Mouse (Mus musculus): ENCODE data around the gene Zfp62. TPM values are rescaled to one million over a fixed set of nuclear protein-coding genes. Genes with fewer than 3 reads are reported as not detected.
"Not testable (repeated sequence)": the region's sequence is repeated elsewhere in the genome, so short reads cannot be mapped to it uniquely, and the experiment has no call there.

Gene Zfp62
- 10 to 100 TPM; 43.8 to 49.9 (median 49.6) TPM for polyA plus RNA-seq (2017; shearing (Covaris generic))

DNA sequence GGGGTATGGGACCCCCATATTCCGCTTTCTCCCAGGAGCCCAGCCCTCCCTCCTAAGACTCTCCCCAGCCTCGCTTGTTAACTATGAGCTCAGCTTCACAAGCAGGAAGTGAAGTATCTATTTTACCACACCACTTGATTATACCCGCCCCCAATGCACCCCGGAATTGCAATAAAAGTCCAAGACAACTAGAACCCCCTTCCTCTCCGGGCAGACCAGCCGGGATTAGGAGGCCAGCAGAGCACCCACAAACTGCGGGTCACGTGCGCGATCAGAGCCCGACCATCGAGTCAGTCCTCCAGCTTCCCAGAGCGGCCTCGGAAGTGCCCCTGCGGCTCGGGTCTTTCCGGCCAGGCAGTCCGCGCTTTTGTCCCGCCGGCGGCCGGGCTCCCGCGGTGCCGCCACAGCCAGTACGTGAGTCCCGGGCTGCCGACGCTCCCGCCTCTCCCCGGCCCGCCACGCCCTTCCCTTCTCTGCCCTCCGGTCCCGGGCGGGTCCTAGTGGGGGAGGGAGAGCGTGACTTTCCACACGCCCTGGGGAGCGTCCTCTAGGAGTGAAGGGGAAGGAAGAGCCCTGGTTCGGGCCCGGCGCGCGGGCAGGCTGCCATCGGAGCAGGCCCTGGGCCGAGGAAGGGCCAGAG lies at the start of gene Zfp62:
Gene Zfp62, plus strand, starts transcription at position 164 of the 640 bp plus-strand sequence.
- peak; percentile 68 for ATAC-seq

DNA sequence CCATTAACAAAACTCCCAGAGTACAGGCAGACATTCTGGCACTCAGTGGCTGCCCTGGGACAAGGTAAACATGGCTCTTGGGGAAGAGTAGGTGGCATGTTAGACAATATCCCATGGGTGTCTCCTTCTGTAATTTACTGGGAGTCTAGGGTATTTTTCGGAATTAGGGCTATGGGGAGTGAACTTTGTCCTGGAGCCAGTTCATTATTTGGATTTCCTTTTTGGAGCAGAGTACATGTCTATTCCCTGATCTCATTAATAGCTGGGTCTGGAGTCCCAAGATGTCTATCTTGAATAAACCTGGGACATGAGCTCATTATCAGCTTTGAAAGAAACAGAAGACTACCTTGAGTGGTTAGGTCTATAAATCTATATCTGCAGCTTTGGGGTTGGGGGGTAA lies 49.0 kb upstream of the Zfp62 start, which contains the start of gene Olfr1394:
Gene Olfr1394, plus strand, starts transcription at position 301 of the 400 bp plus-strand sequence.
- ATAC-seq, result no peak

DNA sequence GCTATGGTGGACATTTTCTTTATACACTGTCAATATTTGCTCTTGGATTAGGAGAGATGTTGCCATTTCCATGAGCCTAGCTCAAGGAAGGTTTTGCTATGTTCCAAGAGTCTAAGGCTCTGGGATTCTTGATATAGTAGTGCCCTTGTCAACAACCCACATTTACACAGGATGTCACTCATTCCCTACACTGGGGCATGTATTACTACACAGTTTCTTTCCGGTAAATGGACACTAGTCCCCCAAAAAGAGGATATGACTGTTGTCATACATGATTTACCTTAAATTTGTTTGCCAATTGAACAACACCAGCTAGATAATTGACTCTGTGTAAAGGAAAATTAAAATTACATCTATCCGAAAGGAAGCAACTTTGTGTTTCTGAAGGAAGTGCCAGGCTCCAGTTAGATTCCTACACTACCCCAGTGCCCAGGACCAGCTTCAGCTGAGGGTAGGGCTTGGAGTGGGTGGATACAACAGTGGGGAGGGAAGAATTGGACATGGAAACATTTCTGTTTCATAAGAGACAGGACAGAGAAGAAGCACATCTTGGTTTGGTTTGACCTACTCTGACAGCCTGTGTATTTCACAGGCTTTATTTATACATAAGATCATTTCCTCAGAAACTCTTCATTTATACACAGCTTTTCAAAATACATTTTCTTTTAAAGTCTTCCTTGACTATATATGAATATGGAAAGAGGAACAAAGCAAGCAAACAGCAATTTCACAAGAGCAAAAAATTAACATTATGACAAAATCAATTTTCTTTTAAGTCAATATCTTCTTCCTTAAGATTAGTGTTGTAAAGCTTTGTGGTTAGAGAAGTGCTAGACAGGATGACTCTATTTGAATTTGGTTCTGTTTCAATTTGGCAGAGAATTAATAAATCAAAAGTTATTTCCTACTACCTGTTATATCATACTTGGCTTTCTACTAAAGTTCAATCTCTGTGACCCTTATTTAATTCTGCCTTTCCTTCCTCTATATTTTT lies 46.0 kb upstream of the Zfp62 start:
- ATAC-seq, result no peak

DNA sequence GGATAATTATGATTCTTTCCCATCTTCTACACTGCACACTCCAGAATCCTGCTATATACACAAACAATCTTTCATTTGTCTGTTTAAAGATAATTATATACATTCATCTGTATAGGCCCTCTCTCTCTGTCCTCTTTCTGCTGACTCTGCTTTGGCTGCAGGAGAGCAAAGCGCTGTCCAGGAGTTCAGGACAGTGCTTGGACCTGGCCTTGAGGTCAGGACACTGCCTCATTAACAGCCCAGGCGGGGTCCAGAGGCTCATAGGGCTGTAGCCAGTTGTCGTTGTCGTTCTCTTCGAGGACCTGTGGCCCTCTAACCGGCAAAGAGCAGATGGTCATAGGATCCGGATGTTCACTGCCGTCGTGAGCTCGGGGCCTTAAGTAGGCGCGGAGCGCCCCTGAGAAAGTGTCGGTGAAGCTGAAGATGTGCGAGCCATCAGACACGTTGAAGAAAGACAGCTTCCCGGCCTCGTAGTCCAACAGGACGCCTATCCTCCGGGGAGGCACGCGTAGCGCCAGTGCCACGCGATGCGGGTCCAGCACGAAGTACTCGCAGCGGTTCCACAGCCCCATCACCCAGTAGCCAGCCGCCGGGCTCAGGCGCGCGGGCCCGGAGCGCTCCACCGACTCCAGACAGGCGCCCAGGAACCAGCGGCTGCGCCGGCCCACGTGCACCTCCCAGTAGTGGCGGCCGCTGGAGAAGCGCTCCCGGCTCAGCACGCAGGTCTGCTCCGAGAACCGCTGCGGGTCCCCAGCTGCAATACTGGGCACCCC lies 34.1 kb upstream of the Zfp62 start:
- no peak for ATAC-seq

DNA sequence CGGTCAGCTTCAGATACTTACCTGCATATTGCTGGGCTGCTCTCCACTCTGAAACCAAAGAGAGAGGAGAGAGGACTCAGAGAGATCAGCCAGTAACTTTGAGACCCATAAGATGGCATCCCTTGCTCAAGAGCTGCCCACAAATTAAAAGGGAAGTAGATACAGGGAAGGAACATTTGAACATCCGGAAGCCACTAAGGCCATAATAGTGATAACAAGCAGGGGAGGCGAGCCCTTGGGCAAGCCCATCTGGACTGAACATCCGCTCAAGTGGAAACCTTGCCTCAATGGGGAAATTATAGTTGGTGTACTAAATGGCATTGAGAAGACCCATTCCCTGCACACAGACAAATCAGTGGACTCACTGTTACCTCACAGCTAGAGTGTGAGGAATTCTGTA lies 32.5 kb upstream of the Zfp62 start:
- no peak for ATAC-seq

DNA sequence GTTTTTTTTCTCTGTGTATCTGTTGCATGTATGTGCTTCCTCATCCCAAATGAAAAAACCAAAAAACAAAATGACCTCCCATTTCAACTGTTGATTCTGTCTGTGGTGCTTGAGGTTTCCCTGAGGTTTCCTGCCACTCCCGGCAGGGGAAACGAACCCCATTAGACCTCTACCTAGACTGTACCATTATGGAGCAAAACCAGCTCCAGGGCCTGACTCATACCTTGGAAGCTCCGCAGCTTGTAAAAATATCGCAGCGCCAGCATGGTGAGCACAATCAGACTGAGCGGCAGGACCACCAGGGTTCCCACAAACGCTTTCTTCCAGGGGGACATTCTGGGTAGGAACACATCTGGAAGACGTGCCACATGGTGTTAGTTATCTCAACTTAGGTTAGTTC lies 27.7 kb upstream of the Zfp62 start:
- ATAC-seq, result no peak

DNA sequence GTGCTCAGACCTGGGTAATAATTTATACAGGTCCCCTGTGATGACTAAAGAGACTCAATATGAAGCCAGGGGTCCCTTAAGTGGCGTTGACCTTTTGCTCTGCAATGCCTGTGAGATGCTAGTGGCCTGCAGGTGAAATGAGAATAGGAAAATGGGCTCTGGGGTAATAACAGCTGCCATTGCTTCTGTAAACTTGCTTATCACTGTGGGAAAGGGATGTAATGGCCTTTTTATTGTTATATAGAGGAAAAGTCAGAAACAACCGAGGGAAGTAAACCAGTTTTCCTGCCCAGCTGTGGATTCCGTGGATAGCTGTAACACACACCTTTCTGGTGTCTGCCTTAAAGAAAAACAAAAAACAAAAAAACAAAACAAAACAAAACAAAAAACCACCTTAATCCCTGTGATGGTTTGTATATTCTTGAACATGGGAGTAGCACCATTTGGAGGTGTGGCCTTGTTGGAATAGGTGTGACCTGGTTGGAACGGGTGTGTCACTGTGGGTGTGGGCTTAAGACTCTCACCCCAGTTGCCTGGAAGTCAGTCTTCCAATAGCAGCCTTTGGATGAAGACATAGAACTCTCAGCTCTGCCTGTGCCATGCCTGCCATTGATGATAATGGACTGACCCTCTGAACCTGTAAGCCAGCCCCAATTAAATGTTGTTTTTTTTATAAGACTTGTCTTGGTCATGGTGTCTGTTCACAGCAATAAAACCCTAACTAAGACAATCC lies 26.9 kb upstream of the Zfp62 start:
- not testable (repeated sequence) for ATAC-seq

DNA sequence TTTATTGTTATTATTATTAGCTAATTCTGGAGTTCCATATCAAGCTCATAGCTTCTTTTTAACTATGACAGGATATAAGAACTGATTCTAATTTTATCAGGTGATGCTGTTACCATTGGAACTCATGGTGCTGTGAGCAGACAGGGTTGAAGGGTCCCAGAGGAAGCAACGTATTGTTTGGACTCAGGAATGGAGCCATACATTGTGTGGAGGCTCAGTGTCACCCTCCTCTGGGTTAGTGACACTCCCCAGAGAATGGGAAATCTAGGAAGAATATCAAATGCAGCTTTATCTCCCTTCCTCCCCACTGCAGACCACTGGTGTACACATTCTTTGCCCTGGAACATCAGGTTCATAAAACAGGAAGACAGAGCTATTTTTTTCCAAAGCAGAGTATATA lies 19.9 kb upstream of the Zfp62 start:
- ATAC-seq, result no peak

DNA sequence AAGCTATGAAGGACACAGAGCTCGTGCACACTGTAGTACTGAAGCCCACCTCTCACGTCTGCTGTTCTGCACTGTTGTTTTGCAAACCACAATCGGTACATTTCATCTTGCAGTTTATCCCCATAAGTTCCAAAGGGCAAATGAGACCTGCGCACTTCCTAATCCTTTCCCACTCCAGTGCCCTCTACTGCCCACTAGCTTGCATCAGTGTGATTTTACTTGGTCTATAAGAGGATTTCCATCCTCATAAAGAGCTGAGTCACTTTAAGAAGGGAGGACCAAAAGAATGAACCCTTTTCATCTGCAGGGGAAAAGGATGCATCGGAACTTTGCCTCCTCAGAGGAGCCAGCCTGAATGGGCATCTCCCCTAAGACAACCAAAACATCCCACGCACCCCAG lies 16.6 kb upstream of the Zfp62 start:
- ATAC-seq, result no peak

DNA sequence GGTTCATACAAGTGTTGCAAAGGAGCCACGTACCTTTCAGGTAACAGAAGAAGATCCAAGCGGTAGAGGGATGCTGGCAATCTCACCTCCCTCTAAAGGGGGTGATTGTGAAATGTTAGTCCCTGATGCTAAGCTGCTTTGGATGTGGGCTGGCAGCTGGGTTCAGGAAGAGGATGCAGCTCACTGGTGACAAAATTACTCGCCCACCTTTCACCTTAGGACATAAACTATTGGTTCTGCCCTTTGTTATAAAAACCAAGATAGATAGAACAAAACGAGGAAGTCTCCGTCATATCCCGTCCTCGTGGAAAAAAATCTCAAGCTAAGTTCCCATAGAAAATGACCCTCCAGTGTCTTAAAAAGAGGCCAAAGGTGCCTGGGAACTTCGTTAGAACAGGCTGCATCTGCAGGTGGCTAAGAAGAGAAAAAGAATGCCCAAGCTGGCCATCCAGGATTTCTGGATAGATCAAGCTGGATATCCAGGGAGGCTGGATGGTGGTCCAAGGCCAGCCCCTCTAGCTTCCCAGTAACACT lies 16.1 kb upstream of the Zfp62 start, which contains the start of gene Btnl9:
Gene Btnl9, minus strand, starts transcription at position 205 of the 534 bp plus-strand sequence.
- ATAC-seq, result no peak

DNA sequence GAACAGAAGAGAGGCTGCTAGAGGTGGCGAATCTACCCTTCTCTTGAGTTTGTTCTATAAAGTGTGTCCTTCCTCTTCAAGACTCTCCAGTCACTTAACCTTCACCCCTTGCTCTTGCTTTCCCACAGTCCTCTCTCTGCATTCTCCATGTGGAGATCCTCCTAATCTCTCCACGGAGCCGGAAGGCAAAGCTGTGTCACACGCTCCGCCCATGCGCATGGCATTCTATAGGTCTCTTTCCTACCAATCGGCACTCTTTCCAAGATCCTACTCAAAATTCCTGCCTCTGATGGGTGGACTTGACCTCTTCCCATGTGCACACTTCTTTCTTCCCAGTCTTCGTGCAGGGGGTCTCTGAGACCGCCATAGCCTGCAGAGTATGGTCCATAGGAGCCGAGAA lies 15.4 kb upstream of the Zfp62 start:
- ATAC-seq, result no peak

DNA sequence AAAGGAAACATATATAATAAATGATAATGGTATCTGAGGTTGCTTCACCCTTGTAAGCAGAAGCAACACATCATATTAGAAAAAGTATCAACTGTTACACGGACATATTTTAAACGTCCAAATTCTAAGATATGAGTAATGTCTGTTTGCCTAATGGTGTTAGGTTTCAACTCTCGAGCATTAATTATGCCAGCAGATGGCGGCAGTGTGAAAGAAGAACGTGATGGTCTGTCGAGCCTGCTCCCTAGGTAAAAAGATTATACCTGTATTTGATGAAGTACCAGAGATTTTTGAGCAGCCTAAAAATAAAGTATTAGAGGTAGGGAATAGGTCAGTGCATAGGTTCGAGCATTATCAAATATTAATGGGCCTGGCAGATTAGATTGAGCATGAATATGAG lies 13.4 kb upstream of the Zfp62 start:
- peak; percentile 60 for ATAC-seq

DNA sequence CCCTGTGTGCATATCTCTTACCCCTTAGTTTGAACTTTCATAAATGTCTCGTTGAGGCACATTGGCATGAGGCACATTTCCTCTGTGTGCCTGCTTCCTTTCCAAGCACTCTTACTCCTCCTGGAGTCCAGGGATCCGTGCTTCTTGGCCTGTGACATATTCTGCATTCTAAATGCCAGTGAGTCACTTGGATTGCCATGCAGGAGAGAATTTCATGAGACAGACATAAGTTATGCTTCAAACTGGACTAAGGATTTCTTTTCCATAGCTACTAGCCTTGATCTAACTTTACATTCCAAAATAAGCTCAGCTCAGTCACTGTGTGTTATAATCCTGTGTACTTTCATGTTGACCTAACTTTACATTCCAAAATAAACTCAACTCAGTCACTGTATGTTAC lies 12.0 kb upstream of the Zfp62 start:
- no peak for ATAC-seq

DNA sequence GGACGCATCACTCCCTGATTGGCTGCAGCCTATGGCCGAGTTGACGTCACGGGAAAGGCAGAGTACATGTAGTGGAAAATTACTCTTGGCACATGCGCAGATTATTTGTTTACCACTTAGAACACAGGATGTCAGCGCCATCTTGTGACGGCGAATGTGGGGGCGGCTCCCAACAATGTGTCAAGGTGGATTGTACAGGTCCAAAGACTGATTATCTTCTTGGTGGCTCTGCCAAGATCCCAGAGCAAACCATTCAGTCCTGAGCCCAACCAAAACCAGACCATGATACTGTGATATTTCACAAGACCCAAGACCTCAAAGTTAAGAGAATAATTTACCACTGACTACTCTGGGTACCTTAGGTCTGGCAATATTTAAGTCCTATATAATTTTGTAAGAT lies 8.3 kb upstream of the Zfp62 start:
- not testable (repeated sequence) for ATAC-seq

DNA sequence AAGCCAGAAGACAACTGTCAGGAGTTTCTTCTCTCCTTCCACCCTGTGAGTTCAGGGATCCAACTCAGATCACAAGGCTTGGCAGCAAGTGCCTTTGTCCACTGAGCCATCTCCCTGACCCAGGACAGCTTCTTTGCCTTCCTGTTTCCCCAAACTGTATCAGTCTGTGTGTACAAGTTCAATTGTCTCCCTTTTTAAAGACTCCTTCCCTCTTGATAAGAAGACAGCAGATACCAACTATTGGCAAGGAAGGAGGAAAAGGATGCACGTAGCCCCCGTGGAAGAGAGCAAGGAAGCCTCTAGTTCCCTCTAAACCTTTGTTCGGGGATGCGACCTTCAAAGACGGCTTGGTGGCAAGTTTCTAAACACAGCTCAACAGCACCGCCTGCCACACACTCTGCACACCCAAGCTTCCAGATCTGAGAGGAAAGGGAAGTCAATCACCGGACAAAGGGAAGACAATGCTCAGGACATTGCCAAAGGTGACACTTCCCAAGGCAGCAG lies 7.2 kb upstream of the Zfp62 start:
- ATAC-seq, result no peak

DNA sequence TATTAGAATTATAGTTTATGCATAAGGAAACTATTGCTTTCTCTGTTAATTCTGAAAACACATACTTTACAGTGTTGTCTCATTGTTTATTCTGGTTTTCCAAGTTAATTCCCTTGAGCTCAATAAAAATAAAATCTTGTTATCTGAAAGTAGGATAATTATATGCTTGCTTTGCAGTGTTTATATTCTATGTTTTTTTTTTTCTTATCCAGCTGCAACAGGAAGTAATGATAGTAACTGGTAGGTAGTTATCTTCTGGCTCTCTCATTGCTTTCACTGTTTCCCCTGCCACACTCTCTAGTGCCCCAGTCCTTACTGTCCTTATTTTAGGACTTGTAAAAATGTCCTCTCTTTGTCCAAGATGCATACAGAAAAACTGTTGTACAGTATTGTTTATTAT lies 2.4 kb upstream of the Zfp62 start:
- ATAC-seq, result no peak

DNA sequence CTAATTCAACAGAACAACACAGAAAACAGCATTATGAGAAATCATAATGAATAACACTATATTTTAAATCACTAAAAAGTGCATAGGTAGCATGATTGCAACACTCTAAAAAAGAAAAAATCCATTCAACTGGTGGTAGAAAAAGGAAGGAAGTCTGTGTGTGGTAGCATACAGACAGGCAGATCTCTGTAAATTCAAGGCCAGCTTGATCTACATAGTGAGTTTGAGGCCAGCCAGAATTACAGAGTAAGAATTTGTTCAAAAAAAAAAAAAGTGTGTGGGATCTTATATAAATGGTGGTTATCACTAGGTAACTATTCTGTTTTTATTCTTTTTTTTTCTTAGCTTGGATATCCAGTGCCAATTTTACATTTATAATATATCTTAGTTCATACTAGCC lies 1.9 kb upstream of the Zfp62 start:
- ATAC-seq, result no peak

DNA sequence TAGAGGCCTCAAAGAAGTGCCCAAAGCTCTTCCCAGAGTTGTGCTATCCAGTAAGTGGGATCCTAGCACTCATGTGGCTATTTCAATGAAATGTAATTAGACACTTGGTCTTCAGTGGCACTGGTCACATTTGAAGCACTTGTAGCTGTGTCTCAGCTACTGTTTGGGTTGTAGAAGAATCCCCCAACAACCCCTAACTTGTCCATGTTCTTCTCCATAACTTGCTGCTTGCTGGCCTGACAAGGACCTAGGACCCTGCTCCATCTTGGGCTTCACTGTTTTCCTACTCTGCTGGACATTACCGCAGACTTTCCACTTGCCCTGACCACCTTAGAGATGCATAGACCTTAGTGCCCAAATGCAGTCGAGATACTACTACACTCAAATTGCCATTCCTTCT lies 1.0 kb upstream of the Zfp62 start:
- no peak for ATAC-seq

DNA sequence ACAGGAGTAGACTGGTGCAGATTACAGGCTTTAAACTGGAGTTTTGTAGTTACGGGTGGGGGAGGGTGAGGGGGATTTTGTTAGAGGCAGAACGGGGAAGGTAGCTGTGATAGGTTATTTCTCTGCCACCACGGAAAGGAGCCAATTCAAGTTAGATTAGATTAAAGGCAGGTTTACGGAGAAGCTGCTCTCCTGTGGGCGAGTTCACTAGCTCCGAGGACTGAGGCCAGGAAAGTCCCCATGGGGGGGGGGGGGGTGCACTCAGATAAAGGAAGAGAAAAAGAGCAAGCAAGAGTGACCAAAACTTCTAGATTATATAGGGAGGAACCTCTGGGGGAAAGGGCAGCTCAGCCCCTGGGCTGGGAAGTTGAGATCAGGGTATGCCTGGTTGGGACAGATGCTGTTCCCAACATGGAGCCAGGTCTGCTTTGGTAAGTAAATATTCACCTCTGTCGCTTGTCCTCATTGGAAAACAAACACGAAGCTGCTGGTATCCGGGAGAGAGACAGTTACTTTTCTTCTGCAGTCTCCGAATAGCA lies 500 bp upstream of the Zfp62 start:
- peak; percentile 40 for ATAC-seq

DNA sequence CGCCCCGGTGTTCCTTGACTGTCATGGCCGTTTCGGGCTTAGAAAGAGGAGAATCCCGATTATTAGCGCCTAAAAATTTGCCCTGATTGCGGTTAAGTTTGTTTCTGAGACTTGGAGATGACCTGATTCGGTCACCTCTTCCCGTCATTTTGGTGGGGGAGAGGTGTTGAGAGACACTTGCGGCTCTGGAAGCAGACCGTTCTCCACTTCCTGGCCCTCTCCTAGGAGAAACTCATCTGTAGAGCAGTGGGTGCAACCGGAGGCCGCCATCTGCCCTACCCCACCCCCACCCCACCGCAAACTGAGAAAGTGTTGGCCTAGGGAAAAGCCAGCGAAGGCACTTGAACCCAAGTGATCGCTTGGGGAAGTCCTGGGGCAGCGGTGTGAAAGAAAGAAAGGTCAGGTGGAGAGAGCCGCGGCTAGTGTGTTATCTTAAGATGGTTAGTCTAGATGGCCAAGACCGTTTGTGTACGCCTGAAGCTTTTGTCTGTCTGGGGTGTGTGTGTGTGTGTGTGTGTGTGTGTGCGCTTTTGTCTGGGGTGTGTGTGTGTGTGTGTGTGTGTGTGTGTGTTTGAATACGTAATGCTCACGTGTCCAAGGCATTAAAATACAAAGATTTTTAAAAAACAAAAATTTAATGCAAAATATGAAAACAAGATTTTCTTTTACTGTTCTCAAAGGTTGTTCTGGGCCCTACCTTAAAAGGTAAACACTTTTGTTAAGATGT lies 842 bp downstream of the Zfp62 start:
- ATAC-seq, result peak; percentile 58

All from inflammation-experienced regulatory T-cells, adult 6 months (primary cell).